Mouse (Mus musculus) kidney, postnatal 36 days (tissue): ENCODE data around the gene Adam6b.
"Not testable (repeated sequence)": the region's sequence is repeated elsewhere in the genome, so short reads cannot be mapped to it uniquely, and the experiment has no call there.

Source experiments
- DNase-seq, 2 experiments: peaks; one replicate each; pipeline ENCODE4 v3.0.0; 2021 to 2022; ENCODE audit warnings: mixed read lengths in 2 of 2

Adam6b gene

GRCm38 (mm10) chr12:113489211-113489610, at the start of gene Adam6b:
Gene Adam6b (plus strand): TSS chr12:113489511.
- DNase-seq: not testable (repeated sequence)

- no peak for DNase-seq
Observed at GRCm38 (mm10) chr12:113446061-113446460, 43.2 kb upstream of the Adam6b start.

- DNase-seq: no peak
Observed at GRCm38 (mm10) chr12:113476164-113476563, 13.1 kb upstream of the Adam6b start.

GRCm38 (mm10) chr12:113482147-113482546, 7.2 kb upstream of the Adam6b start:
- no peak for DNase-seq

- DNase-seq: no peak
Observed at GRCm38 (mm10) chr12:113482661-113483389, 6.5 kb upstream of the Adam6b start.

- DNase-seq: no peak
Observed at GRCm38 (mm10) chr12:113483492-113484162, 5.7 kb upstream of the Adam6b start.

- DNase-seq: peak in 1 of 2 experiments; percentile 7
Observed at GRCm38 (mm10) chr12:113484971-113485485, 4.3 kb upstream of the Adam6b start.

GRCm38 (mm10) chr12:113487693-113488092, 1.6 kb upstream of the Adam6b start:
- peak; percentile 62 to 82 for DNase-seq

- no peak for DNase-seq
Observed at GRCm38 (mm10) chr12:113525901-113526300, 36.6 kb downstream of the Adam6b start.
